Mouse (Mus musculus) embryonic fibroblast, embryonic 13.5 days (primary cell): ENCODE data around the gene Sema4a.

Source experiments
- CTCF ChIP-seq: IDR thresholded peaks from 2 replicates; pipeline ENCODE4 v1.5.1; 2011; ENCODE audit warnings: mild to moderate bottlenecking, control low read depth, low read length, moderate library complexity, borderline replicate concordance; ENCODE audit not compliant: insufficient read depth
- POLR2A ChIP-seq: IDR thresholded peaks from 2 replicates; pipeline ENCODE4 v1.6.1; 2011; ENCODE audit warnings: low read depth, mild to moderate bottlenecking, control low read depth, low read length, moderate library complexity

DNA sequence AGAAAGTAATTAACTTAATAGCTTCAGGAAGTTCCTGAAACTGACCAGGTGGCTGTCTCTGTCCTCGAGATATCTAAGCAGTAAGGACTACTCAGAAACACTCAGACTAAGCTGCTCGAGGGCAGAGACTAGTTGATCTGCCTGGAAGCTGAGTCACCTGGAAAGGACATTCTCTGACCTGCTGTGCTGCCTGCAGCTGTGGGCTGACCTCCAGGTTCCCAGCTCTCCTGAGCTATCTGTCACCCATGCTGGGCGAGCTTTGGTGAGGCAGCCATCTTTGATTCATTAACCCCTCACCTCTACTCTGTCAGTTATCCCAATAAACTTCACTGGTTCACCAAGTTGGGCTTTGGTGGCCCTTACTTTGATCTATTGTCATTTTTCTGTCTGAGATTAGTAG lies 18.2 kb upstream of the Sema4a start:
- no peak for TF ChIP-seq POLR2A
- no peak for TF ChIP-seq CTCF
